ENCODE assay signal across 14 mouse cellular contexts in the genomic region with DNA sequence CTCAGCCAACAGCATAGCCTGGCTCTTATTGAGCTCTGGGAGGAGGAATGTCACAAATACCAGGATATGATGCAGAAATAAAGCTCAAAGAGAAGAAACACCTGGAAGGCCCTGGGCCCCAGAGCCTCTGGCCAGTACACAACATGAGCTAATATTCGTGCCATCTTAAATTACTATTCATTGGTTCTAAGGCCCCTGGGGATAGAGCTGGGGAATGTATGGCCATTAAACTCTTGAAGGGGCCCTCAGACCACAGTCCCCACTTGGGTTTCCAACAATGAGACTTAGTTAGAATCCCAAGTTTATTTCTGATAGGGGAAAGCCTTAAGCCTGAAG.
DNase-seq lines count a peak whose midpoint lies in the region; ATAC-seq and TF ChIP-seq lines count a peak whose summit lies in the region.
"Had no signal": no experiment of that assay in that cellular context is flagged by ENCODE, and none has a peak within 500 bp of the region (broad histone marks: within the 10 kb centered on the region; RNA-seq: fewer than 3 reads in every experiment).

No protein-coding gene starts in this region.

- ATAC-seq in kidney, embryonic 15.5 days (replicated peaks; ENCODE audit: low FRiP score), result no peak
- ATAC-seq in limb, embryonic 13.5 days (ENCODE audit: low FRiP score, low read depth), result peak; percentile 68; the same call in 1 of the 2 replicates
- ATAC-seq: forebrain, embryonic 13.5 days; Patski had no signal

- H3K9ac ChIP-seq in kidney, embryonic 15.5 days, result no peak overlapping the region
- no peak overlapping the region for H3K9ac ChIP-seq in limb, embryonic 13.5 days
- H3K9ac ChIP-seq: forebrain, embryonic 13.5 days; heart, embryonic 12.5 days had no signal

- TF ChIP-seq CTCF in thymus, adult 2 months (IDR thresholded peaks at IDR 0.05; ENCODE audit: borderline replicate concordance, control insufficient read depth, extremely low read depth, insufficient read depth, low read length, poor library complexity), result no peak

- no peak for TF ChIP-seq POLR2A in thymus, adult 2 months (IDR thresholded peaks at IDR 0.05; ENCODE audit: control insufficient read depth, extremely low read depth, insufficient read depth, low read length, poor library complexity)

- H3K27me3 ChIP-seq in kidney, embryonic 15.5 days, result no peaks in the 10 kb centered on the region
- H3K27me3 ChIP-seq in thymus, adult 2 months (ENCODE audit: control insufficient read depth, insufficient read depth, low read length), result no peaks in the 10 kb centered on the region
- 0 out of 2 replicates have a peak, but pooled peaks cover 6% of the 10 kb centered on the region for H3K27me3 ChIP-seq in limb, embryonic 13.5 days
- H3K27me3 ChIP-seq: CH12.LX; heart, embryonic 12.5 days; Patski had no signal

- H3K4me3 ChIP-seq in kidney, embryonic 15.5 days (replicated peaks), result no peak overlapping the region
- H3K4me3 ChIP-seq in thymus, adult 2 months (ENCODE audit: control insufficient read depth, insufficient read depth, low read length), result no peak overlapping the region
- no peak overlapping the region for H3K4me3 ChIP-seq in limb, embryonic 13.5 days
- H3K4me3 ChIP-seq: forebrain, embryonic 13.5 days; heart, embryonic 12.5 days had no signal

- no peak overlapping the region for H3K4me2 ChIP-seq in kidney, embryonic 15.5 days
- H3K4me2 ChIP-seq in limb, embryonic 13.5 days (replicated peaks), result peak overlapping the region; percentile 54
- H3K4me2 ChIP-seq: forebrain, embryonic 13.5 days; heart, embryonic 12.5 days had no signal

- H3K36me3 ChIP-seq in kidney, embryonic 15.5 days, result peaks cover under 1% of the 10 kb centered on the region; the same call in 1 of the 2 replicates
- H3K36me3 ChIP-seq in thymus, adult 2 months (ENCODE audit: control insufficient read depth, insufficient read depth, low read length), result no peaks in the 10 kb centered on the region
- peaks cover 1% of the 10 kb centered on the region; the same call in 1 of the 2 replicates for H3K36me3 ChIP-seq in limb, embryonic 13.5 days

- WGBS in kidney, embryonic 15.5 days, result 50% methylated on average over 1 of the region's 1 CpGs
- WGBS in thymus, adult 2 months, result 96% methylated on average over 1 of the region's 1 CpGs
- 4% methylated on average over 1 of the region's 1 CpGs for WGBS in limb, embryonic 13.5 days

- no peaks in the 10 kb centered on the region for H3K9me3 ChIP-seq in kidney, embryonic 15.5 days (replicated peaks)
- peaks cover 1% of the 10 kb centered on the region; the same call in 1 of the 2 replicates for H3K9me3 ChIP-seq in limb, embryonic 13.5 days
- H3K9me3 ChIP-seq: forebrain, embryonic 13.5 days had no signal

- H3K27ac ChIP-seq in kidney, embryonic 15.5 days, result peak overlapping the region; percentile 69
- peak overlapping the region; percentile 41; the same call in 1 of the 2 replicates for H3K27ac ChIP-seq in thymus, adult 2 months (ENCODE audit: control insufficient read depth, insufficient read depth, low read length)
- peak overlapping the region; percentile 90 for H3K27ac ChIP-seq in limb, embryonic 13.5 days
- H3K27ac ChIP-seq: forebrain, embryonic 13.5 days had no signal

- H3K4me1 ChIP-seq in kidney, embryonic 15.5 days, result peaks cover 56% of the 10 kb centered on the region
- H3K4me1 ChIP-seq in thymus, adult 2 months (replicated peaks; ENCODE audit: control insufficient read depth, insufficient read depth, low read length), result peaks cover 11% of the 10 kb centered on the region
- peaks cover 88% of the 10 kb centered on the region for H3K4me1 ChIP-seq in limb, embryonic 13.5 days

- DNase-seq in kidney, adult 11 months, result no peak
- DNase-seq in thymus, adult 2 months, result no peak
- DNase-seq in thymus, postnatal 0 days (ENCODE audit: low spot score), result no peak
- no peak for DNase-seq in spleen, adult 12 weeks (ENCODE audit: low spot score)
- DNase-seq in adrenal gland, postnatal 25 days, result no peak
- DNase-seq: adrenal gland, adult 8-10 months; cerebellum, adult 11-12 months; gastrocnemius, postnatal 10 days had no signal
